In genomic region chr15:101858673-101859425, GRCm38 (mm10) we compare ENCODE assay signal across 10 mouse cellular contexts. TPM values are rescaled to one million over a fixed set of nuclear protein-coding genes. Genes with fewer than 3 reads are reported as not detected.
A peak's percentile ranks its signal among the peaks of the same experiment; 100 is the strongest.
DNase-seq lines count a peak whose midpoint lies in the region; ATAC-seq and TF ChIP-seq lines count a peak whose summit lies in the region.
"Had no signal": no experiment of that assay in that cellular context is flagged by ENCODE, and none has a peak within 500 bp of the region (broad histone marks: within the 10 kb centered on the region; RNA-seq: fewer than 3 reads in every experiment).

No protein-coding gene starts in this region.

- no peaks in the 10 kb centered on the region for H3K9me3 ChIP-seq in lung, embryonic 14.5 days (ENCODE audit: low read depth, low read length)
- no peaks in the 10 kb centered on the region for H3K9me3 ChIP-seq in embryonic facial prominence, embryonic 15.5 days (replicated peaks)
- no peaks in the 10 kb centered on the region for H3K9me3 ChIP-seq in limb, embryonic 10.5 days (replicated peaks)

- peaks cover 32% of the 10 kb centered on the region for H3K27me3 ChIP-seq in lung, embryonic 14.5 days (ENCODE audit: insufficient read depth, low read length)
- H3K27me3 ChIP-seq in embryonic facial prominence, embryonic 15.5 days, result peaks cover 33% of the 10 kb centered on the region
- H3K27me3 ChIP-seq in limb, embryonic 10.5 days (ENCODE audit: low read depth, poor library complexity, severe bottlenecking), result peaks cover 96% of the 10 kb centered on the region

- 0 out of 2 replicates have a peak overlapping the region, but pooled peaks have one; percentile 34 for H3K4me3 ChIP-seq in lung, embryonic 14.5 days (ENCODE audit: low read depth, low read length)
- no peak overlapping the region; the same call in 1 of the 2 replicates for H3K4me3 ChIP-seq in embryonic facial prominence, embryonic 15.5 days (replicated peaks)
- H3K4me3 ChIP-seq in limb, embryonic 10.5 days, result peak overlapping the region; percentile 55

- H3K27ac ChIP-seq in lung, embryonic 14.5 days (ENCODE audit: low read depth), result no peak overlapping the region
- H3K27ac ChIP-seq in embryonic facial prominence, embryonic 15.5 days (replicated peaks), result peak overlapping the region; percentile 68
- H3K27ac ChIP-seq in limb, embryonic 10.5 days, result no peak overlapping the region

- WGBS in lung, embryonic 14.5 days, result 5% methylated on average over 11 of the region's 11 CpGs
- 10% methylated on average over 11 of the region's 11 CpGs for WGBS in embryonic facial prominence, embryonic 15.5 days
- 6% methylated on average over 11 of the region's 11 CpGs for WGBS in limb, embryonic 10.5 days

- peak; percentile 21 for DNase-seq in lung, embryonic 14.5 days
- no peak for DNase-seq in lung, postnatal 14 days
- DNase-seq in limb, embryonic 10.5 days (ENCODE audit: low spot score), result no peak
- peak; percentile 50 for DNase-seq in retina, postnatal 1 day
- no peak for DNase-seq in cerebellum, adult 18-20 months

- H3K9ac ChIP-seq in lung, embryonic 14.5 days, result no peak overlapping the region
- no peak overlapping the region for H3K9ac ChIP-seq in embryonic facial prominence, embryonic 15.5 days

- no peaks in the 10 kb centered on the region; the same call in 1 of the 2 replicates for H3K4me1 ChIP-seq in lung, embryonic 14.5 days (ENCODE audit: insufficient read depth)
- H3K4me1 ChIP-seq in embryonic facial prominence, embryonic 15.5 days, result peaks cover 28% of the 10 kb centered on the region
- peaks cover 23% of the 10 kb centered on the region for H3K4me1 ChIP-seq in limb, embryonic 10.5 days

- no peaks in the 10 kb centered on the region for H3K36me3 ChIP-seq in lung, embryonic 14.5 days (ENCODE audit: insufficient read depth)
- H3K36me3 ChIP-seq in embryonic facial prominence, embryonic 15.5 days, result no peaks in the 10 kb centered on the region
- no peaks in the 10 kb centered on the region for H3K36me3 ChIP-seq in limb, embryonic 10.5 days

- H3K4me2 ChIP-seq in lung, embryonic 14.5 days, result peak overlapping the region; percentile 73
- peak overlapping the region; percentile 84 for H3K4me2 ChIP-seq in embryonic facial prominence, embryonic 15.5 days (replicated peaks)

- ATAC-seq in lung, embryonic 14.5 days (ENCODE audit: insufficient read depth), result no peak
- ATAC-seq in embryonic facial prominence, embryonic 15.5 days (ENCODE audit: insufficient number of reproducible peaks, low FRiP score, low TSS enrichment, low read depth), result no peak
- ATAC-seq in megakaryocyte progenitor cell, adult 5-6 weeks (replicated peaks; ENCODE audit: poor library complexity), result no peak
- no peak for ATAC-seq in megakaryocyte-erythroid progenitor cell, adult 5-6 weeks (replicated peaks; ENCODE audit: low FRiP score, low TSS enrichment, poor library complexity, severe bottlenecking)
- ATAC-seq: Patski had no signal

- no peak for TF ChIP-seq CTCF in lung, embryonic 14.5 days (IDR thresholded peaks at IDR 0.05; ENCODE audit: low read depth)

RNA-seq across cellular contexts. Expression of gene Krt1, which starts 8.3 kb away (rescaled TPM):
- 0.30 and 0.76 TPM in 2 replicates for polyA plus RNA-seq in lung, embryonic 14.5 days (2014; fragmentation: Nextera tagmentation; extraction: Ambion mirVana)
- polyA plus RNA-seq in embryonic facial prominence, embryonic 15.5 days (2015; fragmentation: Nextera tagmentation; extraction: Ambion mirVana), result 757 and 778 TPM in 2 replicates
- 0.59 and 0.96 TPM in 2 replicates for polyA plus RNA-seq in limb, embryonic 10.5 days (2016; fragmentation: Nextera tagmentation; extraction: Ambion mirVana)
- total RNA-seq in megakaryocyte progenitor cell, adult 5-6 weeks (2015), result not detected in 2 replicates
- total RNA-seq in megakaryocyte progenitor cell, adult 5-6 weeks (2017), result not detected in 2 replicates
- total RNA-seq in megakaryocyte-erythroid progenitor cell, adult 5-6 weeks (2014; fragmentation: Nextera tagmentation), result not detected in 2 replicates
- total RNA-seq in megakaryocyte-erythroid progenitor cell, adult 5-6 weeks (2017), result not detected in 2 replicates
- polyA plus RNA-seq: Patski had no signal

RNA-seq across cellular contexts. Expression of gene Krt77, which starts 10.7 kb away (rescaled TPM):
- polyA plus RNA-seq in lung, embryonic 14.5 days (2014; fragmentation: Nextera tagmentation; extraction: Ambion mirVana), result not detected in 2 replicates
- polyA plus RNA-seq in embryonic facial prominence, embryonic 15.5 days (2015; fragmentation: Nextera tagmentation; extraction: Ambion mirVana), result 67.0 and 80.2 TPM in 2 replicates
- polyA plus RNA-seq in limb, embryonic 10.5 days (2016; fragmentation: Nextera tagmentation; extraction: Ambion mirVana), result not detected in 2 replicates
- not detected in 2 replicates for total RNA-seq in megakaryocyte progenitor cell, adult 5-6 weeks (2015)
- total RNA-seq in megakaryocyte progenitor cell, adult 5-6 weeks (2017), result not detected in 2 replicates
- total RNA-seq in megakaryocyte-erythroid progenitor cell, adult 5-6 weeks (2014; fragmentation: Nextera tagmentation), result not detected in 2 replicates
- total RNA-seq in megakaryocyte-erythroid progenitor cell, adult 5-6 weeks (2017), result not detected in 2 replicates
- polyA plus RNA-seq: large intestine, adult 2 months; Patski had no signal

RNA-seq across cellular contexts. Expression of gene Krt76, which starts 33.9 kb away (rescaled TPM):
- polyA plus RNA-seq in lung, embryonic 14.5 days (2014; fragmentation: Nextera tagmentation; extraction: Ambion mirVana), result not detected in 2 replicates
- 0.63 and 2.2 TPM in 2 replicates for polyA plus RNA-seq in embryonic facial prominence, embryonic 15.5 days (2015; fragmentation: Nextera tagmentation; extraction: Ambion mirVana)
- polyA plus RNA-seq in limb, embryonic 10.5 days (2016; fragmentation: Nextera tagmentation; extraction: Ambion mirVana), result not detected in 2 replicates
- total RNA-seq in megakaryocyte progenitor cell, adult 5-6 weeks (2015), result not detected in 2 replicates
- total RNA-seq in megakaryocyte progenitor cell, adult 5-6 weeks (2017), result not detected in 2 replicates
- not detected in 2 replicates for total RNA-seq in megakaryocyte-erythroid progenitor cell, adult 5-6 weeks (2014; fragmentation: Nextera tagmentation)
- total RNA-seq in megakaryocyte-erythroid progenitor cell, adult 5-6 weeks (2017), result not detected in 2 replicates
- polyA plus RNA-seq: Patski had no signal

RNA-seq across cellular contexts. Expression of gene Krt2, which starts 40.9 kb away (rescaled TPM):
- not detected in 2 replicates for polyA plus RNA-seq in lung, embryonic 14.5 days (2014; fragmentation: Nextera tagmentation; extraction: Ambion mirVana)
- polyA plus RNA-seq in embryonic facial prominence, embryonic 15.5 days (2015; fragmentation: Nextera tagmentation; extraction: Ambion mirVana), result 1.2 and 2.0 TPM in 2 replicates
- polyA plus RNA-seq in limb, embryonic 10.5 days (2016; fragmentation: Nextera tagmentation; extraction: Ambion mirVana), result not detected in 2 replicates
- total RNA-seq in megakaryocyte progenitor cell, adult 5-6 weeks (2015), result not detected in 2 replicates
- total RNA-seq in megakaryocyte progenitor cell, adult 5-6 weeks (2017), result not detected in 2 replicates
- total RNA-seq in megakaryocyte-erythroid progenitor cell, adult 5-6 weeks (2014; fragmentation: Nextera tagmentation), result not detected in 2 replicates
- total RNA-seq in megakaryocyte-erythroid progenitor cell, adult 5-6 weeks (2017), result not detected in 2 replicates
- polyA plus RNA-seq: large intestine, adult 2 months; Patski had no signal

RNA-seq across cellular contexts. Expression of gene Krt73, which starts 56.7 kb away (rescaled TPM):
- not detected in 2 replicates for polyA plus RNA-seq in lung, embryonic 14.5 days (2014; fragmentation: Nextera tagmentation; extraction: Ambion mirVana)
- polyA plus RNA-seq in embryonic facial prominence, embryonic 15.5 days (2015; fragmentation: Nextera tagmentation; extraction: Ambion mirVana), result 17.2 and 30.5 TPM in 2 replicates
- not detected in 2 replicates for polyA plus RNA-seq in limb, embryonic 10.5 days (2016; fragmentation: Nextera tagmentation; extraction: Ambion mirVana)
- total RNA-seq in megakaryocyte progenitor cell, adult 5-6 weeks (2015), result not detected in 2 replicates
- not detected in 2 replicates for total RNA-seq in megakaryocyte progenitor cell, adult 5-6 weeks (2017)
- not detected in 2 replicates for total RNA-seq in megakaryocyte-erythroid progenitor cell, adult 5-6 weeks (2014; fragmentation: Nextera tagmentation)
- total RNA-seq in megakaryocyte-erythroid progenitor cell, adult 5-6 weeks (2017), result not detected in 2 replicates
- polyA plus RNA-seq: large intestine, adult 2 months; Patski had no signal

Comparison
In these comparisons a context has a peak if more than half of its experiments do, and no peak if none do; other contexts are left out.
1. DNase-seq: peak in lung, embryonic 14.5 days (single experiment) and retina, postnatal 1 day (single experiment); none in lung, postnatal 14 days (single experiment), limb, embryonic 10.5 days (single experiment) and cerebellum, adult 18-20 months (0 of 2).
2. RNA of gene Krt1, which starts 8.3 kb away (polyA plus RNA-seq): 757 to 778 TPM in embryonic facial prominence, embryonic 15.5 days; 0.59 to 0.96 TPM in limb, embryonic 10.5 days and 0.30 to 0.76 TPM in lung, embryonic 14.5 days; every median in the first group is over 100 times any median in the second.
3. RNA of gene Krt77, which starts 10.7 kb away (polyA plus RNA-seq): 67.0 to 80.2 TPM in embryonic facial prominence, embryonic 15.5 days; not detected in lung, embryonic 14.5 days and not detected in limb, embryonic 10.5 days; every median in the first group is over 10 times any median in the second.